Mouse (Mus musculus): ENCODE data around the gene Sfxn2. TPM values are rescaled to one million over a fixed set of nuclear protein-coding genes. Genes with fewer than 3 reads are reported as not detected.

The Sfxn2 gene
- polyA plus RNA-seq, 1 experiment from 2014 or later, result 10.3 TPM

GRCm38 (mm10) chr19:46587823-46588508 lies 14.8 kb downstream of the Sfxn2 start:
- Histone ChIP-seq H3K4me3 (no peak overlapping the region), H3K36me3 (peaks cover 43% of the 10 kb centered on the region), H3K9me3 (no peaks in the 10 kb centered on the region), H3K27ac (no peak overlapping the region), H3K27me3 (no peaks in the 10 kb centered on the region), H3K9ac (no peak overlapping the region), H3K4me2 (no peak overlapping the region), H3K4me1 (replicated peaks) (no peaks in the 10 kb centered on the region)
- peak; percentile 46; the same call in 1 of the 2 replicates for ATAC-seq (ENCODE audit: low FRiP score)
- WGBS, result 57% methylated on average over 13 of the region's 13 CpGs

DNA sequence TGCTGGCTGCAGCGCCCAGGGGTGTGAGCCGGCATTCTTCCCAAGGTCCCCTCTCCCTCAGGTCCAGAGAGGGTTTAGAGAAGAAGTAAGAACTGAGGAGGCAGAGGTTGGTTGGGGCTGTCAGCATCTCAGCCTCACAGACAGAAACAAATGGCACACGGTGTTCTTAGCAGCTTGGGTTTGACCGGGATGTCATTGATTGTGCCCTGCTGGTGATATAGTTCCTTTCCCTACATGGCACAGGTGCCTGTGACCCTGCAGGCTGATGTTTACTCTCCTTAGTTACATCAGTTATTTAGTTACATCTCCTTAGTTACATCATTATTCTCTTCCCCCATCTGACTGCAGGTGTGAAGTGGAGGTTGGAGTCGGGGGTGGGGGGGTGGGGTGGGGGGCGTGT lies 18.4 kb downstream of the Sfxn2 start:
- no peaks in the 10 kb centered on the region for H3K27me3 ChIP-seq
- H3K4me1 ChIP-seq (replicated peaks), result no peaks in the 10 kb centered on the region
- H3K36me3 ChIP-seq, result peaks cover 65% of the 10 kb centered on the region
- no peak overlapping the region for H3K9ac ChIP-seq
- no peak overlapping the region for H3K27ac ChIP-seq
- H3K9me3 ChIP-seq, result no peaks in the 10 kb centered on the region
- H3K4me2 ChIP-seq, result no peak overlapping the region
- WGBS, result 89% methylated on average over 6 of the region's 6 CpGs
- no peak for ATAC-seq (ENCODE audit: low FRiP score)
- no peak overlapping the region for H3K4me3 ChIP-seq

- ATAC-seq (ENCODE audit: low FRiP score), result no peak
- Histone ChIP-seq H3K9me3 (no peaks in the 10 kb centered on the region), H3K4me2 (no peak overlapping the region), H3K27me3 (no peaks in the 10 kb centered on the region), H3K9ac (no peak overlapping the region), H3K36me3 (peaks cover 64% of the 10 kb centered on the region), H3K4me3 (no peak overlapping the region), H3K4me1 (replicated peaks) (no peaks in the 10 kb centered on the region), H3K27ac (no peak overlapping the region)
- 93% methylated on average over 9 of the region's 9 CpGs for WGBS
Measured at GRCm38 (mm10) chr19:46592751-46593439, 19.7 kb downstream of the Sfxn2 start.

- Histone ChIP-seq H3K27me3 (no peaks in the 10 kb centered on the region), H3K36me3 (peaks cover 35% of the 10 kb centered on the region), H3K4me2 (peak overlapping the region; percentile 44), H3K4me3 (peak overlapping the region; percentile 12; the same call in 1 of the 2 replicates), H3K9ac (no peak overlapping the region), H3K9me3 (no peaks in the 10 kb centered on the region), H3K4me1 (replicated peaks) (peaks cover 38% of the 10 kb centered on the region), H3K27ac (peak overlapping the region; percentile 23; the same call in 1 of the 2 replicates)
- no peak for ATAC-seq (ENCODE audit: low FRiP score)
- 81% methylated on average over 4 of the region's 4 CpGs for WGBS
Measured at GRCm38 (mm10) chr19:46598187-46598586, 25.0 kb downstream of the Sfxn2 start.

- H3K9ac ChIP-seq, result peak within 1 kb of the TSS; percentile 91
- ATAC-seq (ENCODE audit: low FRiP score), result peak; percentile 99
- H3K27me3 ChIP-seq, result no peaks in the 10 kb centered on the region
- H3K4me1 ChIP-seq (replicated peaks), result peaks cover 38% of the 10 kb centered on the region
- H3K36me3 ChIP-seq, result peaks cover 36% of the 10 kb centered on the region
- peak within 1 kb of the TSS; percentile 80 for H3K27ac ChIP-seq
- H3K4me2 ChIP-seq, result peak within 1 kb of the TSS; percentile 93
- H3K9me3 ChIP-seq, result no peaks in the 10 kb centered on the region
- H3K4me3 ChIP-seq, result peak within 1 kb of the TSS; percentile 91
- WGBS, result under 1% methylated on average over 22 of the region's 22 CpGs
Measured at GRCm38 (mm10) chr19:46598720-46599252, 25.6 kb downstream of the Sfxn2 start, which contains the start of gene Wbp1l. Wbp1l (plus strand) TSS chr19:46599084.

DNA sequence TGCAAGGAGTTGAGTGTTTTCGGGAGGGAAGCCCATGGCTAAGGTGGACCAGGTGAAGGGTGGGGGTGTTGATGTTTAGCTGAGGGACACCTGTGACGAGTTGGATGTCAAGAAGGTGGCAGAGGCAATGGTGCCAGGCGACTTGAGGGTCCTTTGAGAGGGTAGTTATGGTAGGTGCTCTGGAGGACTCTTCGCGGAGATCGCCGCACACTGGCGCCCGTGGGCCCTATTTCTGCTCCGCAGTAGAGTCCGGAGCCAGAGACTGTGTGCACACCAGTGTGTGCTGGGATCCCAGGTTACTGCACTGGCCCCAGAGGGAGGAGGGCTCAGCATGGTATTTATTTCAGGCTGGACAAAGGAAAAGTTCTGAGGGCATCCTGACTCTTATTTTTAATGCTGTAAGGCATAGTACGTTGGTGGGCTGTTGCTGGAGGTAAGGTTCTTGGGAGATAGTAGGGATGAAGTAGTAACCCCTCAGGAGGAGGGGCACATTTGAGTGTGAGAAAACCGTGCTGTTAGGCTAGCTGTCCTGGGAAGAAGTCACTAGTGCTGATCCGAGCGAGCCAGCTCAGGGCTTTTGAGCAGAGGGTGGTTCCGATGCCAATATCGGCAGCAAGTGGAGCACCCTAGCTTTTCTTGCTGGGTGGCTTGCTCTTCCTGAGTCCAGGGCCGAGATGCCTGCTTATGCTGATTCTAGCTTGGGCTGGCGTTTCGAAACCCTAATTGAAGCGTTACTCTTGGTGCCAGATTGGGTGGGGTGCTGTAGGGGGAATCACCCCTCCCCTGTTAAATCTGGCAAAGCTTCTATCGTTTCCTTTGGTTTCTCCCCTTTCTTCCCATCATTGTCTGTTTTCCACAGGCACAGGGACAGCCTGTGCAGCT lies 26.5 kb downstream of the Sfxn2 start:
- no peaks in the 10 kb centered on the region for H3K27me3 ChIP-seq
- H3K4me1 ChIP-seq (replicated peaks), result peaks cover 38% of the 10 kb centered on the region
- peaks cover 34% of the 10 kb centered on the region for H3K36me3 ChIP-seq
- H3K9me3 ChIP-seq, result no peaks in the 10 kb centered on the region
- peak overlapping the region; percentile 91 for H3K4me3 ChIP-seq
- H3K27ac ChIP-seq, result peak overlapping the region; percentile 80
- peak overlapping the region; percentile 91 for H3K9ac ChIP-seq
- H3K4me2 ChIP-seq, result peak overlapping the region; percentile 93
- peak; percentile 26 for ATAC-seq (ENCODE audit: low FRiP score)
- 22% methylated on average over 22 of the region's 22 CpGs for WGBS

DNA sequence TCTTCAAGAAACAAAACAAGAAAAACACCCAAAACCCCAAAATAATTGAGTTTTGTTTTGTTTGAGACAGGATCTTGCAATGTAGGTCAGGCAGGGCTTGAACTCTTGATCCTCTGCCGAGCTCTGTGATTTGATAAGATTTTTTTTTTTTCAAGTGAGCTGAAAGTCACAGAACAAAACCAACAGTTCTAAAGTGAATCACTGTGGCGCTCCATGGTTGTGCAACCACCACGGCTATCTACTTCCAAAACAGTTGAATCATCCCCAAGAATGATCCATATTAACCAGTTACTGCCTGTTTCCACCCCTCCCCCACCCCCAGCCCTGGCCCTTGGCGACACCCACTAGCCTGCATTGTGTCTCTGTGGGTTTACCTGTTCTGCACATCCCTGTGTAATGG lies 27.2 kb downstream of the Sfxn2 start:
- Histone ChIP-seq H3K9ac (no peak overlapping the region), H3K27me3 (no peaks in the 10 kb centered on the region), H3K36me3 (peaks cover 28% of the 10 kb centered on the region), H3K4me2 (peak overlapping the region; percentile 93), H3K27ac (no peak overlapping the region), H3K4me1 (replicated peaks) (peaks cover 38% of the 10 kb centered on the region), H3K9me3 (no peaks in the 10 kb centered on the region), H3K4me3 (peak overlapping the region; percentile 91)
- 89% methylated on average over 4 of the region's 4 CpGs for WGBS
- ATAC-seq (ENCODE audit: low FRiP score), result no peak

DNA sequence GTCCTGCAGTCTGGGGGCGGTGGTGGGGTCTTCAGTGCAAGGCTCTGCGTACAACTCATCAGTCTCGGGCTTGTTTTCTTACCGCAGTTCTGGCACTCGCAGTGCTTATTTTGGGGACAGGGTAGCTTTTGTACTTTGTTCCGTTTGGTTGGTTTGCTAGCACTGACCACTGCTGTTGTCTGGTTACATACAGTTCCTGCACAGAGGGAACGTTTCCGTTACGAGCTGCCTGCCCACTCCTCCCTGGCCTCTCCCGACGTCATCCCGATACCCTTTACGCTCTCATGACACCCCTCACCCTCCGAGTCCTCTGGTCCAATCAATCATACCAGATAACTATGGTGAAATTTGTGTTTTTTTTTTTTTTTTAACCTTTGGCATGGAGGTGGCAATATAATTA lies 28.3 kb downstream of the Sfxn2 start:
- ATAC-seq (ENCODE audit: low FRiP score), result no peak
- no peak overlapping the region for H3K4me3 ChIP-seq
- 89% methylated on average over 14 of the region's 14 CpGs for WGBS
- H3K4me1 ChIP-seq (replicated peaks), result peaks cover 38% of the 10 kb centered on the region
- no peak overlapping the region for H3K27ac ChIP-seq
- H3K27me3 ChIP-seq, result no peaks in the 10 kb centered on the region
- no peaks in the 10 kb centered on the region for H3K9me3 ChIP-seq
- H3K9ac ChIP-seq, result no peak overlapping the region
- no peak overlapping the region for H3K4me2 ChIP-seq
- peaks cover 22% of the 10 kb centered on the region for H3K36me3 ChIP-seq

GRCm38 (mm10) chr19:46602406-46602805 lies 29.2 kb downstream of the Sfxn2 start:
- H3K4me2 ChIP-seq, result no peak overlapping the region
- no peak overlapping the region for H3K4me3 ChIP-seq
- H3K4me1 ChIP-seq (replicated peaks), result peaks cover 38% of the 10 kb centered on the region
- ATAC-seq (ENCODE audit: low FRiP score), result no peak
- WGBS, result 96% methylated on average over 4 of the region's 4 CpGs
- no peak overlapping the region for H3K27ac ChIP-seq
- H3K27me3 ChIP-seq, result no peaks in the 10 kb centered on the region
- H3K36me3 ChIP-seq, result peaks cover 31% of the 10 kb centered on the region
- no peak overlapping the region for H3K9ac ChIP-seq
- H3K9me3 ChIP-seq, result no peaks in the 10 kb centered on the region

GRCm38 (mm10) chr19:46606718-46607117 lies 33.6 kb downstream of the Sfxn2 start:
- ATAC-seq (ENCODE audit: low FRiP score), result no peak
- Histone ChIP-seq H3K9me3 (no peaks in the 10 kb centered on the region), H3K36me3 (peaks cover 55% of the 10 kb centered on the region), H3K9ac (no peak overlapping the region), H3K4me1 (replicated peaks) (peaks cover 9% of the 10 kb centered on the region; the same call in 1 of the 2 replicates), H3K4me3 (no peak overlapping the region), H3K27me3 (no peaks in the 10 kb centered on the region), H3K27ac (no peak overlapping the region), H3K4me2 (no peak overlapping the region)
- 96% methylated on average over 13 of the region's 13 CpGs for WGBS

DNA sequence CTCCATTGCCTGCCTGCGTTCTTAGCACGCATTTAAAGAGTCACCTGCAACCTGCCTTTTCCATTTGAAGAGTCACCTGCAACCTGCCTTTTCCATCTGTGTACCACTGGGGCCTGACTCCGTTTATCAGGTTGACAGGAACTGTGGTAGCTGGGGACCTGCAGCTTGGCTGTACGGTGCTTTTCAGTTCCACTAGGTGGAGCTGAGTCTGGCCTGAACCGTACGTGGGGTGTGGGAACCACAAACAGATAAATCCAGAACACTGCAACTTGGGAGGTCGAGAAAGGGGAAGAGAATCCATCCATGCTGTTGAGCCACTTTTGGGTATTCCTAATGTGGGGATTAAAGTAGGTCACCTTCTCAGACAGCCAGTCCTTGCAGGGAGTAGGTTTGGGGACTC lies 34.3 kb downstream of the Sfxn2 start:
- WGBS, result 76% methylated on average over 7 of the region's 7 CpGs
- no peaks in the 10 kb centered on the region for H3K27me3 ChIP-seq
- H3K4me3 ChIP-seq, result no peak overlapping the region
- H3K9ac ChIP-seq, result no peak overlapping the region
- H3K4me2 ChIP-seq, result no peak overlapping the region
- no peak overlapping the region for H3K27ac ChIP-seq
- H3K9me3 ChIP-seq, result no peaks in the 10 kb centered on the region
- no peak for ATAC-seq (ENCODE audit: low FRiP score)
- peaks cover 57% of the 10 kb centered on the region for H3K36me3 ChIP-seq
- H3K4me1 ChIP-seq (replicated peaks), result 0 out of 2 replicates have a peak, but pooled peaks cover 3% of the 10 kb centered on the region

DNA sequence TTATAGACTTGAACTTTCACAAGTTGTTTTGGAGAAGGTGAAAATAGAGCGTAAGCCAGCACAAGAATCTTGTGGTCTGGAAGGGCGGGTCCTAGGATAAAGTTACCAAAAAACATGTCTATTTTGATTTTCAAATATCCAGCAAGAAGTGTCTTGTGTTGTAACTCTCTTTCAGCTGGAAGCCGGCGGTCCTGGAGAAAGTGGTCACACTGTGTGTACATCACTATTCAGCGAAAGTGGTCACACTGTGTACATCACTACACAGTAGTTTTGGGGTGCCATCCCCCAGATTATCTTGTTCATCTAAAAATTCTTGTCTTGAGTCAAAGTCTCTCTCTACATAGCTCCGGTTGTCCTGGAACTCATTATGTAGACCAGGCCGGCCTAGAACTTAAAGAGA lies 35.0 kb downstream of the Sfxn2 start:
- no peak overlapping the region for H3K27ac ChIP-seq
- H3K9ac ChIP-seq, result no peak overlapping the region
- H3K27me3 ChIP-seq, result no peaks in the 10 kb centered on the region
- H3K4me1 ChIP-seq (replicated peaks), result no peaks in the 10 kb centered on the region
- WGBS, result 98% methylated on average over 7 of the region's 7 CpGs
- H3K36me3 ChIP-seq, result peaks cover 60% of the 10 kb centered on the region
- H3K9me3 ChIP-seq, result no peaks in the 10 kb centered on the region
- no peak overlapping the region for H3K4me3 ChIP-seq
- H3K4me2 ChIP-seq, result no peak overlapping the region
- no peak for ATAC-seq (ENCODE audit: low FRiP score)

Measured in hindbrain, embryonic 13.5 days (tissue).